Mouse (Mus musculus) left cerebral cortex, postnatal 25 days (tissue): ENCODE results near the gene Sh2b3. TPM values are rescaled to one million over a fixed set of nuclear protein-coding genes. Genes with fewer than 3 reads are reported as not detected.

Source experiments
- DNase-seq, 2 experiments: peaks; one replicate each; pipeline ENCODE4 v3.0.0; 2022; ENCODE audit warnings: low spot score in 2 of 2, mixed read lengths in 1 of 2
- intact Hi-C: fragments of 180-260 bp; cut with DNase I; formaldehyde crosslinking; loops from one replicate; pipeline ENCODE4 v1.15.1; 2025
- total RNA-seq, 2 experiments: library from RNA; stranded (reverse); gene quantifications; 2 replicates each; pipeline ENCODE4 v1.2.3; 2021

Sh2b3 gene
- 10 to 100 TPM; 21.6 to 22.1 TPM for total RNA-seq

DNA sequence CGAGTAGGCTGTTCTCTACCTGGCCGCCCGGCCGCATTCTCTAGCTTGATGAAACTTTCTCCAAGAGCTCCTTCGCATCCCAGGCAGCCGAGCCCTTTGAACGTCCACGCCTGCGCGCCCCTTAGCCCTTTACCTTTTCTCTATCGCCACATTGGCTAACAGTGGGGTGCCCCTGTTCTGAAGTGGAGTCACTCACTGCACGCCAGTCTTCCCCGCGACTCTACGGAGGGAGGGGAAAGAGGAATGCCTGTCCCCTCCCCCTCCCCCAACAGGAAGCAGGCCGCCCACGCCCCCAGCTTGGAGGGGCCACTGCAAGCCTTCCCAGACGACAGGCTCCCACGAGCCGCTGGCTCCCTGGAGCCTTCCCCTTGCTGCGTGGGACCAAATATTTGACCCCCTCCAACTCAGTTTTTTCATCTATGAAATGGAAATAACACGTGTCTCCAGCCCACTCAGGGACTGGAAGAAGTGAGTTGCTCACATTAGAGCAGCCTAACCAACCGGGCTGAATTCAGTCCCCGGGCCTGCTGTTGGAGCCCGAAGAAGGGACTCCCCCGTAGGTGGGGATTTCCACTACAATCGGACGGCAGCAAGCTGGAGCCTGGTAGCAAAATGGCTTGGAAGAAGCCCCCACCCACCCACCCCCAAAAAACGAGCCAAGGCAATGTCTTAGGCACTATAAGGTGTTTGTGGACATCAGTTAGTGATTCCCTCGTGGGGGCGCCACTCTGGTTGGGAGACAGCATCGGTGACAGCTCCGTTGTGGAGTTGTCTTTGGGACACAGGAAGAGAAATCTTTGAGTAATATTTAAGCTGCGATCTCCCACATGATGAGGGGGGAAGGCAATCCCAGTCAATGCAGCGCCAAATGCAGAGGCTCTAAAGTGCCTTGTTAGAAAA lies at the start of gene Sh2b3:
Gene Sh2b3, minus strand, starts transcription at position 206 of the 900 bp plus-strand sequence.
- peak in 1 of 2 experiments; percentile 55 for DNase-seq

GRCm38 (mm10) chr5:121883356-121883755 lies 45.9 kb upstream of the Sh2b3 start:
- DNase-seq = no peak
- intact Hi-C loops = no loop called here

More for the DNA sequence above, at the start of gene Sh2b3:
- intact Hi-C loops = loop anchor here (5.0 kb wide), 1 partner anchor 125 kb away; the partner anchor contains the start of gene Atxn2

GRCm38 (mm10) chr5:121879211-121879610 lies 41.8 kb upstream of the Sh2b3 start:
- intact Hi-C loops = no loop called here

GRCm38 (mm10) chr5:121878703-121879102 lies 41.3 kb upstream of the Sh2b3 start:
- intact Hi-C loops = no loop called here

More at GRCm38 (mm10) chr5:121879211-121879610, 41.8 kb upstream of the Sh2b3 start:
- DNase-seq = peak in 1 of 2 experiments; percentile 31

GRCm38 (mm10) chr5:121876901-121877300 lies 39.5 kb upstream of the Sh2b3 start:
- intact Hi-C loops = no loop called here
- no peak for DNase-seq

More at GRCm38 (mm10) chr5:121878703-121879102, 41.3 kb upstream of the Sh2b3 start:
- DNase-seq = no peak

DNA sequence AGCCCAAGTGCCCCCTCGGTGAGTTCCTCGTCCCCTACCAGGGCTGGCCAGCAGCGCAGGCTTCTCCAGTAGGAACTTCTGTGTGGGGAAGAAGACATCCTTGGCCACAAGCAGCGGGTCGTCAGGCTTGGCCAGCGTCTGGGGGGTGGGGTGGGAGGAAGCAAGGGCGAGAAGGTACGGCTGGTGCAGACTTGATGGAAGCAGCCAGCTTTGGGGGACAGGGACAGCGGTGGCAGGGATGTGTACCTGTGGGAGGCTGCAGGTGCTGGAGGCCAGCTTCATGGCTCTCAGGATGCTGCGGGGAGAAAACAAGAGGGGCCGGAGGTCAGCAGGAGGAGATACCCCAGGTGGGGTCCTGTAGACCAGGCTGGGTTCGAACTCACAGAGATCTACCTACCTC lies 37.6 kb upstream of the Sh2b3 start:
- no peak for DNase-seq
- intact Hi-C loops = no loop called here

DNA sequence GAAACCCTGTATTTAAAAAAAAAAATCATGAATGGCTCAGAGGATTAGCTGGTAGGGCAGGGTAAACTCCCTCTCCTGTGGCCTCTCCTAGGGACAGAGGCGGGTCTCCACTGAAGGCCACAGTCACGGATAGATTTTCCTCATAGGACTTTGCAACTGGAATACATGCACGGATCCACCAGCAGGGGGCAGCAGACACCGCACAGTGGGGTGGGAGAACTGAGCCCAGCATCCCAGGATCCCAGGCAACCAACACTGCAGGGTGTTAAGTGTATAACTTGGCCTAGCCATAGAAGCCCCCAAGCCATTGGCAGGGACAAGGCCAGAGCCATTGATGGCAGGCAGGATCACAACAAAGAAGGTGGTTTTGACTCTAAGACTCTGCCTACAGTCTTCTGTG lies 34.7 kb upstream of the Sh2b3 start:
- intact Hi-C loops = loop anchor here (1.0 kb wide), 2 partner anchors 187 to 217 kb away; no protein-coding TSS in a partner anchor

GRCm38 (mm10) chr5:121871515-121872030 lies 34.1 kb upstream of the Sh2b3 start:
- intact Hi-C loops = loop anchor here (1.0 kb wide), 2 partner anchors 188 to 218 kb away; no protein-coding TSS in a partner anchor
- no peak for DNase-seq

More for the DNA sequence above, 34.7 kb upstream of the Sh2b3 start:
- DNase-seq = peak; percentile 75 to 78

DNA sequence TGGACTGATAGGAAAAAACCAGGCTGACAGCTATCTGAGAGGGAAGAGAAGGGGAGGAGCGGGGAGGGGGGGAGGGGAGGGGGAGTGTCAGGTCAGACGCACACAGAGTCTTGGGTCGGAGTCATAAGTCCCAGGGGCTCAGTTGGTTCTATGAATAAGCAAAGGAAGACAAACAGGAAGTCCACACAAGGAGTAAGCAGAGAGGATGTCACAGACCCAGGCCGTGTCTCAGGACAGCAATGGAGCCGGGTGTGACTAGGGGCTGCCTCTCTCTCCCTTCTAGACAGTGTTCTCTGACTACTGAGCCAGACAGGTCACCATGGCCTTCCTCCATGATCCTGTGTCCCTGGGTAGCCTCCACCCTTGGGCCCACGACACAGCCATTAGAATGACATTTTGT lies 33.4 kb upstream of the Sh2b3 start:
- DNase-seq = no peak
- intact Hi-C loops = no loop called here

DNA sequence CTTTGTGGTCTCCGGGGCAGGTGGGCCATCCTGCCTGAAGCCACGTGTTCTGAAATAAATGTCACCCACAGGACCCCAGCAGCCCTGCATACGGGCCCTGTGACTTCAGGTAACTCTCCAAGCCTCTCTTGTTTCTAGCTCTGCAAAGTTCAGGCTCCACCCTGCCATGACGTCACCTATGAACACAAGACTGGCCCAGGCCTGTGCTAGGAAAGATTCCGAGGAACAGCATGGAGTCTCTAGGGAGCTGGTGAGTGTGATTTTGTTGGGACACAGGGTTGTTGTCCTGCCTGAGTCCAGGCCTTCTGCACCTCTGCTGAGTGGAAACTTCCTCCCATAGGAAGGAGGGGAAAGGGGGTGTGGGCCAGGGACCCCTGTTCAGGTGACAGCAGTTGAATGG lies 30.5 kb upstream of the Sh2b3 start:
- no peak for DNase-seq
- intact Hi-C loops = no loop called here

- intact Hi-C loops = no loop called here
- DNase-seq = no peak
These were observed 26.9 kb upstream of the Sh2b3 start for GRCm38 (mm10) chr5:121864330-121864729.

DNA sequence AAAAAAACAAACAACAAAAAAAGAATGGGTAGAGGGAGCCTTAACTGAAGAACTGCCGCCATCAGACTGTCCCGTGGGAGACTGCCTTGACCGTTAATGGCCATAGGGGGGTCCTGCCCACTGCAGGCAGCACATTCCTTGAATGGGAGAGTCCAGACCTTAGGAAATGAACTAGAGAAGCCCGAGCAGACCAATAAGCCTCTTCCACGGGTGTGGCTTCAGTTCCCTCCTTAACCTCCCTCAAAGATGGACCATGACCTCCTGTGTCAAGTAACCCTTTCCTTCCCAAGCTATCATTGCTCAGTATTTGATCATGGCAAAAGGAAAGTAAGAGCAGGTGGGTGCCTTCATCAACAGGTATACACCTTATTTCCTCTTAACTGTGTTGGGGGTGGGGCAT lies 24.5 kb upstream of the Sh2b3 start:
- no peak for DNase-seq
- intact Hi-C loops = no loop called here

- DNase-seq = no peak
- intact Hi-C loops = no loop called here
These were observed 21.0 kb upstream of the Sh2b3 start for GRCm38 (mm10) chr5:121858427-121858826.

GRCm38 (mm10) chr5:121856740-121857139 lies 19.3 kb upstream of the Sh2b3 start:
- DNase-seq = no peak
- intact Hi-C loops = no loop called here

DNA sequence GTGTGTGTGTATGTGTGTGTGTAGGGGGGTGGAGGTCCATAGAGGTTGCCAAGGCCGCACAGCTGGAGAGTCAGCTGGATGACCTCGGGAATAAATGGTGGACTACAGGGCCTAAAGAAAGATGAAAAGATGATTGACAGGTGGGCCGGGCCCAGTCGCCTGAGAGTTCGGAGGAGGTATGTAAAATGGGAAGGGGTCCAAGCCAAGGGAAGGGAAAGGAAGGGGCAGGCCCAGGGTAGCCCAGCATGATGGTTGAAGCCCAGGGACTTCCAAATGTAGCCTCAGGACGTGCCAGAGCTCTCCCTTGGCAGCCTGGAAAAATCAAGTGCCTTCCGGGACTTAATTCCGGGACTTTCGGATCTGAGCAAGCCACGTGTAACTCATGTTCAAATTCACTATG lies 17.3 kb upstream of the Sh2b3 start:
- no peak for DNase-seq
- intact Hi-C loops = no loop called here

- intact Hi-C loops = no loop called here
- DNase-seq = no peak
These were observed 16.1 kb upstream of the Sh2b3 start for GRCm38 (mm10) chr5:121853368-121854051.

- DNase-seq = no peak
- intact Hi-C loops = no loop called here
These were observed 12.3 kb upstream of the Sh2b3 start for GRCm38 (mm10) chr5:121849478-121850349.

GRCm38 (mm10) chr5:121848743-121849142 lies 11.3 kb upstream of the Sh2b3 start, which contains the start of gene Pheta1:
Pheta1 (plus strand) TSS chr5:121848984.
- intact Hi-C loops = no loop called here
- peak; percentile 86 to 93 for DNase-seq

- intact Hi-C loops = no loop called here
- DNase-seq = peak; percentile 42 to 69
These were observed 10.6 kb upstream of the Sh2b3 start for GRCm38 (mm10) chr5:121848035-121848519.
